Mouse (Mus musculus) MEL (cell line): ENCODE measurements around the gene Smoc1.

Experiments
- BHLHE40 ChIP-seq: IDR thresholded peaks from 2 replicates; pipeline ENCODE4 v1.6.1; 2012; ENCODE audit warnings: low read depth, mild to moderate bottlenecking, inconsistent platforms, low read length, improper control_type of control experiment, borderline replicate concordance
- CHD1 ChIP-seq: IDR thresholded peaks from 2 replicates; pipeline ENCODE4 v1.6.1; 2012; ENCODE audit warnings: low read depth, mild to moderate bottlenecking, inconsistent platforms, low read length, improper control_type of control experiment
- CTCF ChIP-seq, 3 experiments: IDR thresholded peaks in 2 of 3; conservative IDR thresholded peaks in 1 of 3; 2 replicates each; pipeline ENCODE4 v1.5.1; 2011 to 2012; ENCODE audit warnings: low read length in 3 of 3, low read depth in 2 of 3, mild to moderate bottlenecking in 2 of 3, improper control_type of control experiment in 1 of 3, inconsistent platforms in 1 of 3, mixed read lengths in 1 of 3, moderate library complexity in 1 of 3; ENCODE audit not compliant: control insufficient read depth in 1 of 3, insufficient read depth in 1 of 3, poor library complexity in 1 of 3, severe bottlenecking in 1 of 3
- EP300 ChIP-seq, 2 experiments: IDR thresholded peaks; 2 replicates each; pipeline ENCODE4 v1.6.1; 2011; ENCODE audit warnings: improper control_type of control experiment in 2 of 2, low read length in 2 of 2, low read depth in 1 of 2, mild to moderate bottlenecking in 1 of 2
- MAFK ChIP-seq: IDR thresholded peaks from 2 replicates; pipeline ENCODE4 v1.6.1; 2011; ENCODE audit warnings: low read depth, mild to moderate bottlenecking, low read length, improper control_type of control experiment, borderline replicate concordance
- MAX ChIP-seq: IDR thresholded peaks from 2 replicates; pipeline ENCODE4 v1.6.1; 2011; ENCODE audit warnings: low read length, improper control_type of control experiment
- POLR2A ChIP-seq, 2 experiments: IDR thresholded peaks; 2 replicates each; pipeline ENCODE4 v1.6.1; 2011 to 2012; ENCODE audit warnings: low read length in 2 of 2, mild to moderate bottlenecking in 2 of 2, control low read depth in 1 of 2, improper control_type of control experiment in 1 of 2, low read depth in 1 of 2, moderate library complexity in 1 of 2; ENCODE audit not compliant: control insufficient read depth in 1 of 2, insufficient read depth in 1 of 2, poor library complexity in 1 of 2
- POLR2AphosphoS2 ChIP-seq: IDR thresholded peaks from 2 replicates; pipeline ENCODE4 v1.6.1; 2011; ENCODE audit warnings: low read length, improper control_type of control experiment
- POLR2AphosphoS5 ChIP-seq: IDR thresholded peaks from 2 replicates; pipeline ENCODE4 v1.6.1; 2012; ENCODE audit warnings: low read depth, borderline replicate concordance, mild to moderate bottlenecking, inconsistent platforms, low read length, moderate library complexity, mixed read lengths
- RAD21 ChIP-seq: IDR thresholded peaks from 2 replicates; pipeline ENCODE4 v1.6.1; 2011; ENCODE audit warnings: mild to moderate bottlenecking, low read depth, low read length, improper control_type of control experiment
- SIN3A ChIP-seq: IDR thresholded peaks from 2 replicates; pipeline ENCODE4 v1.6.1; 2012; ENCODE audit warnings: low read length, improper control_type of control experiment, inconsistent platforms
- USF1 ChIP-seq: IDR thresholded peaks from 2 replicates; pipeline ENCODE4 v1.6.1; 2014; ENCODE audit warnings: low read depth, mild to moderate bottlenecking, inconsistent platforms, low read length, improper control_type of control experiment, moderate library complexity

GRCm38 (mm10) chr12:81147956-81148355 lies 121.3 kb downstream of the Smoc1 start:
- no peak for TF ChIP-seq EP300 (IDR thresholded peaks at IDR 0.05; ENCODE audit: low read depth in 1 of 2, low read length in 2 of 2)
- TF ChIP-seq CHD1, result no peak
- no peak for TF ChIP-seq POLR2AphosphoS2
- no peak for TF ChIP-seq CTCF (IDR thresholded peaks at IDR 0.05 in 2 of 3, conservative IDR thresholded peaks at IDR 0.05 in 1 of 3; ENCODE audit: control insufficient read depth in 1 of 3, insufficient read depth in 1 of 3, low read depth in 2 of 3, low read length in 3 of 3, poor library complexity in 1 of 3, severe bottlenecking in 1 of 3)
- TF ChIP-seq POLR2AphosphoS5, result no peak
- no peak for TF ChIP-seq MAFK
- TF ChIP-seq POLR2A (IDR thresholded peaks at IDR 0.05; ENCODE audit: control insufficient read depth in 1 of 2, insufficient read depth in 1 of 2, low read depth in 1 of 2, low read length in 2 of 2, poor library complexity in 1 of 2), result no peak
- no peak for TF ChIP-seq MAX
- TF ChIP-seq USF1, result no peak
- no peak for TF ChIP-seq RAD21
- TF ChIP-seq SIN3A, result no peak
- no peak for TF ChIP-seq BHLHE40
